Mouse (Mus musculus) testis, adult 2 months (tissue): Measurements from ENCODE around the gene Mansc4. TPM values are rescaled to one million over a fixed set of nuclear protein-coding genes. Genes with fewer than 3 reads are reported as not detected.

ENCODE experiments used
- H3K27ac ChIP-seq: fragments of 200-500 bp; 2 replicates; pipeline ENCODE4 v1.5.1; 2012; ENCODE audit warnings: low read depth, low read length; ENCODE audit not compliant: control insufficient read depth, insufficient read depth
- H3K27me3 ChIP-seq: fragments of 200-500 bp; 2 replicates; pipeline ENCODE4 v1.6.1; 2012; ENCODE audit warnings: mild to moderate bottlenecking, low read length, moderate library complexity; ENCODE audit not compliant: control insufficient read depth, insufficient read depth
- H3K36me3 ChIP-seq: fragments of 200-500 bp; 2 replicates; pipeline ENCODE4 v1.6.1; 2012; ENCODE audit warnings: mild to moderate bottlenecking, low read length; ENCODE audit not compliant: control insufficient read depth, insufficient read depth
- H3K4me1 ChIP-seq: fragments of 200-500 bp; 2 replicates; pipeline ENCODE4 v1.6.1; 2012; ENCODE audit warnings: low read length; ENCODE audit not compliant: control insufficient read depth, insufficient read depth
- H3K4me3 ChIP-seq: fragments of 200-500 bp; 2 replicates; pipeline ENCODE4 v1.5.1; 2012; ENCODE audit warnings: low read depth, mild to moderate bottlenecking, low read length, moderate library complexity, mixed read lengths; ENCODE audit not compliant: control insufficient read depth
- CTCF ChIP-seq: fragments of 200-500 bp; IDR thresholded peaks from 2 replicates; pipeline ENCODE4 v1.5.1; 2012; ENCODE audit warnings: low read depth, mild to moderate bottlenecking, inconsistent platforms, low read length, moderate library complexity; ENCODE audit not compliant: control insufficient read depth, insufficient read depth, insufficient replicate concordance
- POLR2A ChIP-seq: fragments of 200-500 bp; IDR thresholded peaks from 2 replicates; pipeline ENCODE4 v1.6.1; 2012; ENCODE audit warnings: low read depth, mild to moderate bottlenecking, inconsistent platforms, low read length, moderate library complexity; ENCODE audit not compliant: control insufficient read depth
- polyA plus RNA-seq: library from polyadenylated mRNA; depleted of rRNA; stranded (reverse); fragments of >200 nt; gene quantifications from 2 replicates; pipeline ENCODE4 v1.2.3, GENCODE M21; 2012; rRNA removed

The Mansc4 gene
- polyA plus RNA-seq, 1 experiment = 1.1 TPM

DNA sequence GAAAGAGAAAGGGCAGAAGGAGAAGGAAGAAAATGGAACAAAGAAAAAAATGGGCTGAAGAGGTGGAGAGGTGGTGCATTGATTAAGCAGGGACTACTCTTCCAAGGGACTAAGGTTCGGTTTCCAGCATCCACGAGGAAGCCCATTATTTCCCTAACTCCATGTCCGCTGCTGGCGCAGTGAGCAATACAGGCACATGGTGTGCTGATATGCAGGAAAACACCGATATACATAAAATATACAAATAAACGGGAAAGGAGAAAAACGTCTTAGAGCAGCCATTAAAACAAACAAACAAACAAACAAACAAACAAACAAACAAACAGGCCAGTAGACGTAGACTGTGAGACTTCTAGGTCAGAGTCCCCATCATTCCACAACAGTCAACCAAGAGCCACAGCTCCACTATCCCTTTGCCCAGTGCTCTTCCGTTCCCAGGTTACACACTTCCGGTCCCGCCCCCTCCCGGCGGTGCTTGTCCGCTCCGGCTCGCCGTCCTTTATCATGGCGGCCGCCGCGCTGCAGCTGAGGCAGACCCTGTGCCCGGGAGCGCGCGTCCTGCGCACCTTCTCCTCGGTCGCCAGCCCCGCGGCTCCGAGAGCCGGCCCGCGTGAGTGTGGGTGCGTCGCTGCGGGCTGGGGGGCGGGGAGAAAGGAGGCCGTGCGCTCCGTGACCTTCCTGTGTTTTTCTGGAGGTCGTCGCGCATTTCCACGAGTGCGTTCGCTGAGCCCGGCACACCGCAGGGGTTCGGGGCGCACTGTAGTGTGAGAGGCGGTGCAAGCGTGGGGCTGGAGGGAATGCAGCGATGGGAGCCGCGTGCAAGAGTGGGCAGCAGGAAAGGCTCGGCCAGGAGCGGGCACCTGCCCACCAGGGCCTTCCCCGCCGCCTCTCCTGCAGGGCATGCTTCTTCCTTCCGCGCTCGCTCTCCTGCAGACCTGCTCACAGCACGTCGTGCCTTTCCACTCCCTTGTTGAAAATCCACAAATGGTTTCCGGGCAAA is 44.2 kb downstream of the Mansc4 start, which contains the start of gene Mrps35:
TSS of gene Mrps35 (plus strand) at position 474 of the 1,000 bp plus-strand sequence.
- TF ChIP-seq CTCF (no peak), POLR2A (peak; percentile 80)

DNA sequence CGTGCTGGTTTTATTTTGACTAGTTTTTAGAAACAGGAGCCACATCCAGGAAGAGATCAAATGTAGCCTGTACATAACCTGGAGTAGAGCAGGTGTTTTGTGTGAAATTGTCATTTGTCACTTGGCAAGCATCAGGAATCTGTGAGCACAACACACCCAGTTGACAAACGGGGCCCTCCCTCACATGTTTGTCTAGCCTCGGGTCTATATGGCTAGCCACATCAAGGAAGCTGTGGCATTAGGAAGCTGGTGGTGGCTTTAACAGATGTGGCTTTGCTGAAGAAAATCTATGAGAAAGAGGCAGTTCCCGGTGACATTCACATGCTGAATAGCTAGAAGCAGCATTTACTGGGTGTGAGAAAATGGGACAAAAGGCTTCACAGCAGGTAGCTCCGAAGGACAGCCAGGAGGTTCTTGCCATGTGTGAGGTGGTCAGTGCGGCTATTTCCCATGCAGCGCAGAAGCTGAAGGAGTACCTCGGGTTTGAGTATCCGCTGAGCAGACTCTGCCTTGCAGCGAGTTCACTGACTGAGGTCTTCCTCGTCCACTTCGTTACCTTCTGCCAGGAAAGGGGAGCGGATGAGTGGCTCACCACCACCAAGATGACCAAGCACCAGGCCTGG is 54.4 kb downstream of the Mansc4 start, which contains the start of gene Rep15:
TSS of gene Rep15 (plus strand) at position 282 of the 623 bp plus-strand sequence.
- H3K27ac ChIP-seq = no peak within 1 kb of the TSS
- no peaks in the 10 kb centered on the region for H3K27me3 ChIP-seq
- H3K36me3 ChIP-seq = no peaks in the 10 kb centered on the region
- no peak within 1 kb of the TSS for H3K4me3 ChIP-seq
- H3K4me1 ChIP-seq = no peaks in the 10 kb centered on the region
- TF ChIP-seq POLR2A (no peak), CTCF (no peak)

More for the DNA sequence above, 44.2 kb downstream of the Mansc4 start, which contains the start of gene Mrps35:
- Histone ChIP-seq H3K27ac (peak within 1 kb of the TSS; percentile 86), H3K4me3 (peak within 1 kb of the TSS; percentile 97), H3K27me3 (no peaks in the 10 kb centered on the region), H3K36me3 (peaks cover 1% of the 10 kb centered on the region; the same call in 1 of the 2 replicates), H3K4me1 (peaks cover 3% of the 10 kb centered on the region; the same call in 1 of the 2 replicates)

DNA sequence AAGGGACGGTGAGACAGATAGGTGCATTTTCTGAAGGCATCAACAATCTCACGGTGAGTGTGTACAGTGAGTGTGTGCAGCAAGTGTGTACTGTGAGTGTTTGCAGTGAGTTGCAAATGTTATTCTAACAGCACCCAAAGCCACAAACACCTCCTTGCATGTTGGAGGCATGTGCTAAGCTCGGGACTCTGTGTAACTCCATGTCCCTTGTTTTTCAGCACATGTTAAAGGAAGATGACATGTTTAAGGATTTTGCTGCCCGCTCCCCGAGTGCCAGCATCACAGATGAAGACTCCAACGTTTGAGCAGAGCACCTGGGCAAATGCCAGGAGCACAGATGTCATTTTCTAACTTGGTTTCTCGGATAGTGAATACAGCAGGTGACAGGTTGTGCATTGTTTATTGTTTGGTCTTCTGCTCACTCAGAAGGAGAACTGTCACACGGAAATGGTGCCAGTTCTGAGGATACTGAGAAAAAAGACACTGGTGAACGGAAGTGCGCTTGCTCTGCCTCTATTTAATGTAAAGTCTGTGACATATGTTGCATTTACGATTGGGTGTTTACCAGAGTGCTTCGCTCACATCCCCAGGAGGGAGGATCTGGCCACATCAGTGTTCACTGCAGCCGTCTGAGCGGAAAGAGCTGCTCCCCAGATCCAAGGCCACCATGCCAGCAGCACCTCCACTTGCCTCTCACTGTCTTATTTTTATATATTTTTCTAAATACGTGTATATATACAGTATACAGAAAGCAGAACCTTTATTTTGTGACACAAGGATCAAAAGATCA is 56.5 kb downstream of the Mansc4 start:
- no peaks in the 10 kb centered on the region; the same call in 1 of the 2 replicates for H3K4me1 ChIP-seq
- H3K27ac ChIP-seq = no peak overlapping the region
- no peaks in the 10 kb centered on the region for H3K36me3 ChIP-seq
- TF ChIP-seq POLR2A (no peak), CTCF (no peak)
- H3K27me3 ChIP-seq = no peaks in the 10 kb centered on the region
- no peak overlapping the region for H3K4me3 ChIP-seq

DNA sequence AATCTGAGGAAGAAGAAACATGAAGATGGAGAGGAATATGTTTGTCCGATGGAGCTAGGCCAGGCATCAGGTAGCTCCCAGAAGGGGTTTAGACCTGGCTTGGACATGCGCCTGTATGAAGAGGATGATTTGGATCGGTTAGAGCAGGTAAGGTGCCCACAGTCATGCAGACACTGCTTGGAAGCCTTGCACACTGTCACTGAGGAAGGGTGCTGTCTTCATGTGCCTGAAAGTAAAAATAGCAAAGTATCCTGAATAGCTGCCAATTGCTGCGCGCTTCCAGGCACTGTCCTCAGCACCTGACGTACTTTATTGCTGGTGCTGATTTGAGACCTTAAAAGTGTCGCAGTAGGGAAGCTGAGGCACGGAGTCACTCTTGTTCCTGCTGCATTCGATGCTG is 57.2 kb downstream of the Mansc4 start:
- TF ChIP-seq POLR2A = no peak
- no peak for TF ChIP-seq CTCF
- Histone ChIP-seq H3K27me3 (no peaks in the 10 kb centered on the region), H3K4me3 (no peak overlapping the region), H3K36me3 (no peaks in the 10 kb centered on the region), H3K4me1 (no peaks in the 10 kb centered on the region; the same call in 1 of the 2 replicates), H3K27ac (no peak overlapping the region)

DNA sequence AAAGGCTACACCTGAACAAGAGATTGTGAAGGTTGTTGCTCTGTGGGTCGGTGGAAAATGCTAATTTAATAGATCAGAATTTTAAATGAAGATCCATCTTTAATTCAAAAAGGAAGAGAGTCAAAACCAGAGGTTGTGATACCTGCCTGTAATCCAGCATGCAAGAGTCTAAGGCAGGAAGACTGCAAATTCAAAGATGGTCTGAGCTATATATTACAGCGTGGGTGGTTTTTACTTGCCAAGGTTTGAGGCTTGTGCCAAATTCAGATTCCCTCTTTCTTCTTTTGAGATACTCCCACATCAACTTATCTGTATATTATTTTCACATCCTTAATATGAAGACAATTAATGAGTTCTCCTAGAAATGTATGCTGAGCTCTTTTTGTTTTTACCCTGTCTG is 58.4 kb downstream of the Mansc4 start:
- H3K27ac ChIP-seq = no peak overlapping the region
- H3K4me1 ChIP-seq = no peaks in the 10 kb centered on the region; the same call in 1 of the 2 replicates
- TF ChIP-seq POLR2A (no peak), CTCF (no peak)
- no peaks in the 10 kb centered on the region for H3K27me3 ChIP-seq
- no peaks in the 10 kb centered on the region for H3K36me3 ChIP-seq
- no peak overlapping the region for H3K4me3 ChIP-seq

Other genes starting within 250 kb of the Mansc4 start
- gene Smco2, start 236.9 kb downstream of the Mansc4 start, polyA plus RNA-seq = 299 and 314 TPM in 2 replicates
- 9.2 and 10.9 TPM in 2 replicates for gene Ppfibp1, start 198.5 kb downstream of the Mansc4 start, polyA plus RNA-seq
- gene 1700034J05Rik, start 132.6 kb downstream of the Mansc4 start, polyA plus RNA-seq = 170 and 188 TPM in 2 replicates
- gene Rep15, start 54.4 kb downstream of the Mansc4 start, polyA plus RNA-seq = 0.10 TPM in 2 replicates
- 2.7 and 3.1 TPM in 2 replicates for gene Mrps35, start 44.3 kb downstream of the Mansc4 start, polyA plus RNA-seq
- gene Klhl42, start 4.3 kb upstream of the Mansc4 start, polyA plus RNA-seq = 2.7 and 2.8 TPM in 2 replicates
- 0.07 and 0.22 TPM in 2 replicates for gene Pthlh, start 177.2 kb upstream of the Mansc4 start, polyA plus RNA-seq